Mouse (Mus musculus) heart, adult 2 months (tissue): Measurements from ENCODE around the gene Zdhhc16.

Source experiments
- CTCF ChIP-seq: fragments of 200-600 bp; IDR thresholded peaks from 2 replicates; pipeline ENCODE4 v1.8.1; 2022; ENCODE audit warnings: antibody characterized with exemption, mild to moderate bottlenecking, moderate library complexity
- POLR2A ChIP-seq: fragments of 200-500 bp; IDR thresholded peaks from 2 replicates; pipeline ENCODE4 v1.6.1; 2011; ENCODE audit warnings: mild to moderate bottlenecking, low read depth, low read length, control low read depth; ENCODE audit not compliant: insufficient read depth

- no peak for TF ChIP-seq POLR2A
- no peak for TF ChIP-seq CTCF
Observed at GRCm38 (mm10) chr19:41907079-41907760, 26.1 kb upstream of the Zdhhc16 start.
